Mouse (Mus musculus) liver, embryonic 16.5 days (tissue): Measurements from ENCODE around the gene Best2. TPM values are rescaled to one million over a fixed set of nuclear protein-coding genes. Genes with fewer than 3 reads are reported as not detected.

Experiments
- ATAC-seq: fragments of 200-750 bp; cut with Nextera tagmentation; 2 replicates; pipeline ENCODE4 v1.8.0; 2017; ENCODE audit warnings: low read depth, mild to moderate bottlenecking, moderate number of reproducible peaks, moderate library complexity
- H3K27ac ChIP-seq: fragments of 300-500 bp; sonication (generic); 2 replicates; pipeline ENCODE4 v1.5.1; 2014; ENCODE audit warnings: mild to moderate bottlenecking, low read length
- H3K27me3 ChIP-seq: fragments of 300-500 bp; sonication (generic); 2 replicates; pipeline ENCODE4 v1.6.1; 2014; ENCODE audit warnings: low read depth, low read length, mixed read lengths; ENCODE audit not compliant: control insufficient read depth, insufficient read depth
- H3K36me3 ChIP-seq: fragments of 300-500 bp; sonication (generic); 2 replicates; pipeline ENCODE4 v1.6.1; 2014; ENCODE audit warnings: mild to moderate bottlenecking; ENCODE audit not compliant: control insufficient read depth, insufficient read depth
- H3K4me1 ChIP-seq: fragments of 300-500 bp; sonication (generic); 2 replicates; pipeline ENCODE4 v1.6.1; 2014; ENCODE audit warnings: low read depth, low read length, mixed read lengths; ENCODE audit not compliant: control insufficient read depth
- H3K4me2 ChIP-seq: fragments of 300-500 bp; sonication (generic); 2 replicates; pipeline ENCODE4 v1.6.1; 2014; ENCODE audit warnings: low read depth, low read length, mixed read lengths
- H3K4me3 ChIP-seq: fragments of 300-500 bp; sonication (generic); 2 replicates; pipeline ENCODE4 v1.5.1; 2014; ENCODE audit warnings: low read depth, mild to moderate bottlenecking, low read length
- H3K9ac ChIP-seq: fragments of 300-500 bp; sonication (generic); 2 replicates; pipeline ENCODE4 v1.6.1; 2014; ENCODE audit warnings: low read depth, low read length
- H3K9me3 ChIP-seq: fragments of 300-500 bp; sonication (generic); replicated peaks from 2 replicates; pipeline ENCODE4 v1.6.1; 2016; ENCODE audit warnings: low read length; ENCODE audit not compliant: control insufficient read depth
- WGBS: fragments of 180-500 bp; shearing (Covaris S2); extraction: QIAGEN DNeasy Blood & Tissue Kit; methylation state at CpG from one replicate; pipeline ENCODE4 v1.1.7; 2014; ENCODE audit not compliant: insufficient replicate concordance; 5-methylcytosine and 5-hydroxymethylcytosine counted together
- polyA plus RNA-seq: library from polyadenylated mRNA; unstranded; fragments of >200 nt; fragmentation: Nextera tagmentation; extraction: Ambion mirVana; gene quantifications from 2 replicates; pipeline ENCODE4 v1.2.1, GENCODE M21; 2015

Best2 gene
- polyA plus RNA-seq, 1 experiment from 2014 or later = not detected

GRCm38 (mm10) chr8:85007686-85008085, 6.6 kb downstream of the Best2 start:
- H3K4me3 ChIP-seq = no peak overlapping the region
- H3K27me3 ChIP-seq = peaks cover 29% of the 10 kb centered on the region
- no peak overlapping the region for H3K27ac ChIP-seq
- no peaks in the 10 kb centered on the region for H3K36me3 ChIP-seq
- H3K4me2 ChIP-seq = no peak overlapping the region
- H3K4me1 ChIP-seq = no peaks in the 10 kb centered on the region
- WGBS = 16% methylated on average over 25 of the region's 25 CpGs
- ATAC-seq = 0 out of 2 replicates have a peak, but pooled peaks have one; percentile 9
- H3K9ac ChIP-seq = no peak overlapping the region
- no peaks in the 10 kb centered on the region for H3K9me3 ChIP-seq

- WGBS = 8% methylated on average over 19 of the region's 19 CpGs
These were observed 16.6 kb downstream of the Best2 start for GRCm38 (mm10) chr8:84997649-84998295.

GRCm38 (mm10) chr8:84996978-84997377, 17.4 kb downstream of the Best2 start:
- peaks cover 9% of the 10 kb centered on the region for H3K4me1 ChIP-seq
- H3K36me3 ChIP-seq = no peaks in the 10 kb centered on the region
- H3K4me2 ChIP-seq = no peak overlapping the region
- no peaks in the 10 kb centered on the region for H3K27me3 ChIP-seq
- no peak for ATAC-seq
- H3K9me3 ChIP-seq = no peaks in the 10 kb centered on the region
- no peak overlapping the region for H3K4me3 ChIP-seq
- WGBS = 79% methylated on average over 5 of the region's 5 CpGs
- H3K9ac ChIP-seq = no peak overlapping the region
- H3K27ac ChIP-seq = no peak overlapping the region

More at GRCm38 (mm10) chr8:84997649-84998295, 16.6 kb downstream of the Best2 start:
- Histone ChIP-seq H3K4me2 (peak overlapping the region; percentile 14; the same call in 1 of the 2 replicates), H3K9me3 (no peaks in the 10 kb centered on the region), H3K9ac (no peak overlapping the region), H3K36me3 (no peaks in the 10 kb centered on the region), H3K4me1 (peaks cover 9% of the 10 kb centered on the region), H3K4me3 (no peak overlapping the region), H3K27ac (no peak overlapping the region), H3K27me3 (no peaks in the 10 kb centered on the region)
- ATAC-seq = peak; percentile 74

GRCm38 (mm10) chr8:84995680-84996079, 18.7 kb downstream of the Best2 start:
- Histone ChIP-seq H3K4me2 (no peak overlapping the region), H3K27ac (no peak overlapping the region), H3K9me3 (no peaks in the 10 kb centered on the region), H3K4me1 (peaks cover 15% of the 10 kb centered on the region), H3K27me3 (no peaks in the 10 kb centered on the region), H3K9ac (no peak overlapping the region), H3K36me3 (no peaks in the 10 kb centered on the region), H3K4me3 (no peak overlapping the region)
- 62% methylated on average over 25 of the region's 25 CpGs for WGBS
- ATAC-seq = no peak

- Histone ChIP-seq H3K4me1 (peaks cover 19% of the 10 kb centered on the region), H3K27ac (no peak overlapping the region), H3K27me3 (no peaks in the 10 kb centered on the region), H3K4me2 (no peak overlapping the region), H3K9ac (no peak overlapping the region), H3K4me3 (no peak overlapping the region), H3K9me3 (no peaks in the 10 kb centered on the region), H3K36me3 (no peaks in the 10 kb centered on the region)
- ATAC-seq = no peak
- 80% methylated on average over 9 of the region's 9 CpGs for WGBS
These were observed 20.0 kb downstream of the Best2 start for GRCm38 (mm10) chr8:84994375-84994774.

GRCm38 (mm10) chr8:84990836-84991235, 23.5 kb downstream of the Best2 start:
- Histone ChIP-seq H3K4me1 (peaks cover 28% of the 10 kb centered on the region), H3K4me3 (peak overlapping the region; percentile 71), H3K9me3 (no peaks in the 10 kb centered on the region), H3K4me2 (peak overlapping the region; percentile 96), H3K27me3 (no peaks in the 10 kb centered on the region), H3K36me3 (no peaks in the 10 kb centered on the region), H3K27ac (peak overlapping the region; percentile 77), H3K9ac (peak overlapping the region; percentile 81)
- peak; percentile 50 for ATAC-seq
- WGBS = 4% methylated on average over 15 of the region's 15 CpGs

- peak; percentile 81 for ATAC-seq
- no peaks in the 10 kb centered on the region for H3K9me3 ChIP-seq
- WGBS = 0% methylated on average over 28 of the region's 28 CpGs
- H3K4me1 ChIP-seq = peaks cover 33% of the 10 kb centered on the region
- H3K4me2 ChIP-seq = peak within 1 kb of the TSS; percentile 96
- H3K27me3 ChIP-seq = no peaks in the 10 kb centered on the region
- peak within 1 kb of the TSS; percentile 81 for H3K9ac ChIP-seq
- peak within 1 kb of the TSS; percentile 71 for H3K4me3 ChIP-seq
- H3K36me3 ChIP-seq = no peaks in the 10 kb centered on the region
- H3K27ac ChIP-seq = peak within 1 kb of the TSS; percentile 81
These were observed 24.0 kb downstream of the Best2 start, which contains the start of gene Hook2 for GRCm38 (mm10) chr8:84990349-84990748. Hook2 (plus strand) TSS chr8:84990603.

- ATAC-seq = peak; percentile 67
- 0% methylated on average over 15 of the region's 15 CpGs for WGBS
These were observed 24.5 kb downstream of the Best2 start for GRCm38 (mm10) chr8:84989810-84990209.

GRCm38 (mm10) chr8:84989311-84989731, 25.0 kb downstream of the Best2 start:
- H3K36me3 ChIP-seq = no peaks in the 10 kb centered on the region
- 9% methylated on average over 15 of the region's 15 CpGs for WGBS
- no peaks in the 10 kb centered on the region for H3K9me3 ChIP-seq
- H3K27me3 ChIP-seq = no peaks in the 10 kb centered on the region
- peak overlapping the region; percentile 81 for H3K9ac ChIP-seq
- no peak for ATAC-seq
- H3K27ac ChIP-seq = peak overlapping the region; percentile 81
- peak overlapping the region; percentile 71 for H3K4me3 ChIP-seq
- peaks cover 43% of the 10 kb centered on the region for H3K4me1 ChIP-seq
- peak overlapping the region; percentile 96 for H3K4me2 ChIP-seq

More at GRCm38 (mm10) chr8:84989810-84990209, 24.5 kb downstream of the Best2 start:
- Histone ChIP-seq H3K4me3 (peak overlapping the region; percentile 71), H3K27me3 (no peaks in the 10 kb centered on the region), H3K4me1 (peaks cover 38% of the 10 kb centered on the region), H3K4me2 (peak overlapping the region; percentile 96), H3K9me3 (no peaks in the 10 kb centered on the region), H3K27ac (peak overlapping the region; percentile 81), H3K9ac (peak overlapping the region; percentile 81), H3K36me3 (no peaks in the 10 kb centered on the region)
